Mouse (Mus musculus) neutrophil, adult 83 days (primary cell): ENCODE results near the gene Olfr552. TPM values are rescaled to one million over a fixed set of nuclear protein-coding genes. Genes with fewer than 3 reads are reported as not detected.

Source experiments
- total RNA-seq, 2 experiments: library from RNA; stranded (reverse); gene quantifications; one replicate each; pipeline ENCODE4 v1.2.4; 2023

Gene Olfr552
- not detected for total RNA-seq

DNA sequence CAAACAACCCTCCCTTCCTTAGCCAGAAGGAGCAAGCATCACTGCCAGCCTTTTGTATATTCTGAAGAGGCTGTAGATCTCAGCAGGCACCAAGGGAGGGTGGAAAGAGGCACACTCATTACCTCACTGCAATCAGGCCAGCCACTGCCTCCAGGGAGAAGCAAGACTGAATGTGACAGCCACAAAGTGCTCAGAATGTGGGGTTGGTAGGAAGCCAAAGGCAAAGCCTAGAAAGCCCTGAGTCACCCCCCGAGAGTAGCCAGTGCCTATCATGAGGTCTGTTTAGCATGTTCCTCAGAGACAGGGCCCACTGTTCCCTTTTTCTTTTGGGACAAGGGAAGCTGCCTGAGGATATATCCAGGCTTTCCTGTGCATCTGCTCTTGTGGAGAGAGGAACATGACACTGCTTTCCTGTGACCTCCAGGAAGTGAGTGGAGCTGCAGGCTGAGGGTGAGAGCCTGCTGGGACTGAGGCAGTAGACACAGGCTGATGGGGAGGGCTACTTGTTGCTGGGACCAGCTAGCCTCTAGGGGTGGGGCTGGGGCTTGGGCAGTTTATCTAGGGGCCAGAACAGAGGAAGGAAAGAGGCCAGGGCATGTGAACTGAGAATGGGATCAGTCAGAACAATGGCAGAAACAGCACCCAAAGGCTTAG, at the start of gene Olfr552:
Olfr552 (plus strand) TSS at position 393 of the 654 bp plus-strand sequence.

DNA sequence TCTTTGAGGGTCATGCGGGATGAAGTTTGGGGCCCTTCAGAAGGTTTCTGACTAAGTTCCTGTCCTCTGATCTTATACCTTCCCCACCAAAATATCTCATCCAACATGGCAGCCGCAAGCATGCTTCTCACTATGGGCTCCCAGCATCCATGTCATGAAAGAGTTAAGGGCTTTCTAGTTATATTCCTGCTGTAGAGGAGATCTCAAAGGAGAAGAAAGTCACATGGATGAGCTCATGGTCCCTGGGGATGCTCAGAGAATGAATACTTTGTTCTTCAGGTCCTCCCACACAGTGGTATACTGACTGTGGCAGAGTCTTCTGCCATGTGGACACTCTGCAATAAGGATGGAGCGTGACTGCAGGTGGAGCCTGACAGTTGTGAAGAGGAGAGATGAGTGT, 48.0 kb upstream of the Olfr552 start, which contains the start of gene Olfr549:
Olfr549 (plus strand) TSS at position 301 of the 400 bp plus-strand sequence.

DNA sequence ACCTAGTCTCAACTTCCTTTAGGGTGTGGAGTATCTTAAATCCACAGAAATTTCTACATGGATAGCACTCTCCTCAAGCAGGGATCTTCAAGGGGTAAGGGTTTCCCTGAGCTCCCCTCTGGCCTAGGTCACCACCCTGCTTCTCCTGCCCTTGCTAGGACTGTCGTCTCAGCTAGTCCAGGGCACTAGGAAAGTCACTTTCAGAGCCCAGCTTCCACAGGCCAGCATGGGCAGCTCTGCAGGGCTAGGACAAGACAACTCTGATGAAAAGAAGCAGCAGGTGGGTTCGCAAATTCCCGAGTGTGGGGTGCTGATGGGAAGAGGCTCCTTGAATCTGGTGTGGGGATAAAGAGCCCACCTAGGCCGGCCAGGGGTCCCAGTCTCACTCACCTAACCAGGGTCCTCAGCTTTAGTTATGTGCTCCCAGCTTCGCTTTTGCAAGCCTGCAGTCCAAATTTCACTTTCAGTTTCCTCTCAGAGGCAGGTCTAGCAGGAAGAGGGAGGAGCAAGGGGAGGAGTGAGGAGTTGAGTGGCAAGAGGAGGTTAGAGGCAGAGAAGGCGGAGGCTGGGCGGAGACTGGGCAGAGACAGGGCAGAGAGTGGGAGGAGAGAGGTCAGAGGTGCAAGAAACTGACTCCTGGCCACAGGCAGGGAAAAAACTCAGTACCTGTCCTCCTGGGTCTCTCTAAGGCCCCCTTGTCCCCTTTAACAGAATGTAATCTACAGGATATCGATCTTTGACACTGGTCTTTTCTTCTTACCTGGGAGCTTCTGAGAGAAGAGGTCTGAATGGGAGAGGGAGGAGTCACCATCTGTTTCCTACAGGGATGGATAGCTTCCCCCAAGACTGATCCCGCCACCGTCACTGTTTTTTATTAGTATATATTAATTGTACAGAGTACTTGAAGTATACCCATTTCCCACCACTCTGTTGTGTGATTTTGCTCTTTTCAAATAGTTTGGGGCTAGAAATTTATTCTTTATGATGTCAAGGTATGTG, 32.3 kb upstream of the Olfr552 start, which contains the start of gene Trim21:
Trim21 (minus strand) TSS at position 488 of the 999 bp plus-strand sequence.

DNA sequence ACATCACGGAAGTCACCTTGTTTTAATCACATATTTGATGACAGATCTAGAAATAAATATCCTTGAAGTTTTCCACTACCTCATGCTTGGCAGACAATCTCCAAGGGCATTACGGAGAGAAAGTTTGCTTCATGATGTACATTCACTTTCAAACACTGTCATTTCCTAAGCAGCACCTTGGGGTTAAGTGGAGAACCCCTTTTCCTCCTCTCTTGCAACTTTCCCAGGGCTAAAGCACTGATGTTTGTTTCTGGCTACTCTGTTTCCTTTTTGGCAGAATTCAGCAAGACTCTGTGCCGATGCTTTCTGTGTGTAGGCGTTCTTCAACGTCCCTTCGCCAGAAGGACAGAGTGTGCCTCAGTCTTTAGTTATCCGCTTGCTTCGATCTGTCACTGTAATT, 26.4 kb upstream of the Olfr552 start, which contains the start of gene Olfr550:
Olfr550 (plus strand) TSS at position 301 of the 400 bp plus-strand sequence.

DNA sequence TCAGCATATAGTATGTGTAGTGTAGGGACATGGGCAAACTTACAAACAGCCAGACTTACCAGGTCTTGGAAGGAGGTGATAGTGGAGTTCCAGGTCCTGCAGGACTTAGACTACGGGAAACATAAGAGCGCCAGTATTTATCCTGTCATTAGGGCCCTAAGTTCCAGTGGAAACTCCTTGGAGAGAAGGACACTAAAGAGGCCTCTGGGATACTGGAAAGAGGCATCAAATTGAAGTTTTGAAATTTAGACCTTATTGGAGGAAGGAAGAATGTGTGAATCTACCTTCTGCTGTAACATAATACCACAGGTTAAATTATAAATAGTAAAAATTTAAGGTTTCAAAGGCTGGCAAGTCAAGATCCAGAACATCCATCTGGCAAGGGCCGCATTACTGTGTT, 5.8 kb upstream of the Olfr552 start, which contains the start of gene Olfr551:
Olfr551 (minus strand) TSS at position 101 of the 400 bp plus-strand sequence.

DNA sequence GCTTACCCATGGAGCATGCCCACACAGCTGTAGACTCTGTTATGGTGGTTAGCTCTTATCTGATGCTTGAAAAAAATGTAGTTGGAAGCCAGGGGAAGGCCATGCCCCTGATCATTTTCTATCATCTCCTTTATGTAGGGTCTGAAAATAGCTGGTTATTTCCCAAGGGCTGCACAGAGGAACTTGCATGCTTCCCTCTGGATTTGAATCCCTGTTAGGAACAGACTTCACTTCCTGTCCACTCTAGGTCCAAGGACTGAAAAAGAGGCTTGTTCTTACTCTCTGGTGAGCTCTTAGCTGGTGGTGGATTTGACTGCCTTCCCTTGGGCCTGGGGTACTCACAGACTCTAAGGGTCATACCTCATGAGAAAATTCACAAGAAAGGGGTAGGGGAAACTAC, 20.5 kb downstream of the Olfr552 start, which contains the start of gene Olfr553:
Olfr553 (minus strand) TSS at position 101 of the 400 bp plus-strand sequence.

DNA sequence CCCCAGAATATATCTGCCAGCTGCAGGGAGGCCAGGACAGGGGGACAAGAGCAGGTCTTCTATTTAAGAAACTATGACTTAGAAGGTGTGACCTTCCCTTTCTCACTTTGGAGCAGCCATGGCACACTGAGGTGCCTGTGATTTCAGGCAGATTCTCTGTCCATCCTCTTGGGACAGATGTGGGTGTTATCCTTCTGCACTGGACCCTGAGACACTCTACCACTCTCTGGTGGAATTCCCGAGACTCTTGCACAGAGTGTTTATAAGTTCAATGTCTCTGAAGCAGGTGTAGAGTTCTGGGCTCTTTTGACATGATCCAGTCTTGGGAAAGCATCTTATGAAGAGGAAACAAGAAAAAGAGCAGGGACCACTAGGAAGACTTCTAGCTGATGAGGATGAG, 40.6 kb downstream of the Olfr552 start, which contains the start of gene Olfr554:
Olfr554 (plus strand) TSS at position 301 of the 400 bp plus-strand sequence.

Other genes with a start within 250 kb of the Olfr552 start
- gene Rrm1, start 156.1 kb upstream of the Olfr552 start, total RNA-seq, result 100 to 1,000 TPM in 1 of 2 experiments, 10 to 100 TPM in 1; 97.4 to 110 TPM
- not detected for gene Olfr543, start 116.1 kb upstream of the Olfr552 start, total RNA-seq
- not detected for gene Olfr544, start 109.5 kb upstream of the Olfr552 start, total RNA-seq
- gene Olfr545, start 98.2 kb upstream of the Olfr552 start, total RNA-seq, result not detected
- gene Olfr547, start 63.0 kb upstream of the Olfr552 start, total RNA-seq, result not detected
- gene Olfr548-ps1, start 56.9 kb upstream of the Olfr552 start, total RNA-seq, result not detected
- gene Olfr549, start 47.9 kb upstream of the Olfr552 start, total RNA-seq, result not detected
- 10 to 100 TPM; 10.7 to 12.5 TPM for gene Trim21, start 32.3 kb upstream of the Olfr552 start, total RNA-seq
- gene Olfr550, start 26.3 kb upstream of the Olfr552 start, total RNA-seq, result not detected
- gene Olfr551, start 5.9 kb upstream of the Olfr552 start, total RNA-seq, result not detected
- gene Olfr553, start 20.4 kb downstream of the Olfr552 start, total RNA-seq, result not detected
- not detected for gene Olfr554, start 40.7 kb downstream of the Olfr552 start, total RNA-seq
- not detected for gene Olfr555, start 61.1 kb downstream of the Olfr552 start, total RNA-seq
- not detected for gene Olfr556, start 67.1 kb downstream of the Olfr552 start, total RNA-seq
- 1 to 10 TPM; 1.0 to 2.8 TPM for gene Trim68, start 89.6 kb downstream of the Olfr552 start, total RNA-seq
- gene Olfr557, start 98.1 kb downstream of the Olfr552 start, total RNA-seq, result not detected
- not detected for gene Olfr558, start 104.4 kb downstream of the Olfr552 start, total RNA-seq
- not detected for gene Olfr33, start 121.3 kb downstream of the Olfr552 start, total RNA-seq
- gene Olfr559, start 129.7 kb downstream of the Olfr552 start, total RNA-seq, result not detected
- gene Olfr560, start 161.6 kb downstream of the Olfr552 start, total RNA-seq, result not detected
- gene Olfr78, start 161.7 kb downstream of the Olfr552 start, total RNA-seq, result not detected
- gene Olfr561, start 173.5 kb downstream of the Olfr552 start, total RNA-seq, result not detected
- gene Olfr564, start 205.7 kb downstream of the Olfr552 start, total RNA-seq, result not detected